Mouse (Mus musculus): ENCODE measurements at regions not wholly inside any gene's neighbourhood (a gene's known extent, or its start where the extent isn't known, plus 50 kb on each side); places are given as distances from the start of the nearest gene placed in this dataset.
A peak's percentile ranks its signal among the peaks of the same experiment; 100 is the strongest.

DNA sequence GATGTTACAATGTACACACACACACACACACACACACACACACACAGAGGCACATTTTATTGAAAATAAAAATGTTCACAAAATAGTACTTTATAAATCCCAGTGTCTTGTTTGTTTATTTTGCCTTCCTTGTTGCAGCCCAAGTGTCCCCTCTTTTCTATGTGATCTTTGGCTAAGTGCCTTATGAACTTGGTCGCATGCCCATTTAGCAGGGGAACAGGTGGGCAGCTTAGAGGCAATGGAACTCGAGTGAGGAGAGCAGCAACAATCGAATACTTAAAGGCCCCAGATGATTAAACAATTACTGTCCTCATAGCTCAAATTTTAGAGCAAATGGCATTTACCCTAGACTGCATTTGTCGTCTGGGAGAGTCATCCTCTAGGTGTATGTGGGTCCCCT lies 631.1 kb upstream of the Cdh5 start:
- Histone ChIP-seq H3K4me3 (ENCODE audit: low read depth, low read length) (no peak overlapping the region), H3K36me3 (ENCODE audit: control insufficient read depth, insufficient read depth) (no peaks in the 10 kb centered on the region), H3K27ac (ENCODE audit: low read depth, low read length) (no peak overlapping the region), H3K27me3 (replicated peaks; ENCODE audit: control insufficient read depth, insufficient read depth, low read length) (no peaks in the 10 kb centered on the region), H3K9ac (ENCODE audit: low read depth, low read length) (no peak overlapping the region), H3K4me1 (replicated peaks; ENCODE audit: control insufficient read depth, insufficient read depth, low read length) (no peaks in the 10 kb centered on the region), H3K4me2 (replicated peaks; ENCODE audit: low read depth) (no peak overlapping the region), H3K9me3 (ENCODE audit: control insufficient read depth) (no peaks in the 10 kb centered on the region)
- ATAC-seq, result no peak
- no peak for TF ChIP-seq CTCF (IDR thresholded peaks at IDR 0.05; ENCODE audit: low read depth)
- 58% methylated on average over 4 of the region's 4 CpGs for WGBS

DNA sequence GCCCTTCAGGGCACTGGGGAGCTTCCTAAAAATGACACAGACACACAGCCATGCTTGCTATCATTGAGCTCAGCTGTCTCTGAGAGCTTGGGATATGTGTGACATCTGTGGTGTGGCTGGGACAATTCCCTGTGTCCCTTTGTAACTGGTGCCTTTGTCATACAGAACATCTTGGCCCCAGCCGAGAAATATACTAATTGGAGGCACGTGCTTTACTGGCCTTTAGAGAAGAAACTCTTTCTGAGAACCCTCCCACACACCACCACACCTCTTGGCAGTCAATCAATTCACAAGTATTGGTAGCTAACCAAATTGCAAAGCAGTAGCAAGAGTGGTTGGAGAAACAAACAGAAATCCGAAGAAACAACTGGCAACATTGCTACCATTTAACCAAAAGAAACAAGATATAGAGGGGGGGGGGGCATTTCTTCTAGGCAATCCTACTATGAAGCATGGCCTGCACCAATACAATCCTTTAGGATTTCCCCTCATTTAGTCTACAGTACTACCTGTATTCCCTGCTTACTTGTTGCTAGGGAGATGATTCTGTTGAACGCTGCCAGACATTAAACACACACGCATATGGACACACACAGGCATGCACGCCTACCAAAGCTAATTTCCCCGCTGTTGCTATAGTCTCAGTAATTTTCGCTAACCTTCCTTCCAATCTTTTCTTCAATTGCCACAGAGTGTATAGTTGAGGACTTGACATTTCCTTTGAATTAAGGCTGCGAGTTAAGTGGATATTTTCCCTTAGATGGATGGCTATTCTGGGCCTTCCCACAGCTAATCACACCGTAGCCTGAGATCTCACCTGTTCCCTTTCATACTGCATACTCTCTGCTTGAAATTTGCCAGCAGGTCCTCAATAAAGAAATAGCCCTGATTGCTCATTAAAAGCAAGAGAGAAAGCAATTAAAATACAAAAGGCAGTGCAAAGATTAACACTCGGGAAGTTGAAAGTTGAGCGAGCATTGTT lies 625.3 kb upstream of the Cdh5 start:
- no peak for TF ChIP-seq CTCF (IDR thresholded peaks at IDR 0.05; ENCODE audit: low read depth)
- WGBS, result 85% methylated on average over 12 of the region's 12 CpGs

DNA sequence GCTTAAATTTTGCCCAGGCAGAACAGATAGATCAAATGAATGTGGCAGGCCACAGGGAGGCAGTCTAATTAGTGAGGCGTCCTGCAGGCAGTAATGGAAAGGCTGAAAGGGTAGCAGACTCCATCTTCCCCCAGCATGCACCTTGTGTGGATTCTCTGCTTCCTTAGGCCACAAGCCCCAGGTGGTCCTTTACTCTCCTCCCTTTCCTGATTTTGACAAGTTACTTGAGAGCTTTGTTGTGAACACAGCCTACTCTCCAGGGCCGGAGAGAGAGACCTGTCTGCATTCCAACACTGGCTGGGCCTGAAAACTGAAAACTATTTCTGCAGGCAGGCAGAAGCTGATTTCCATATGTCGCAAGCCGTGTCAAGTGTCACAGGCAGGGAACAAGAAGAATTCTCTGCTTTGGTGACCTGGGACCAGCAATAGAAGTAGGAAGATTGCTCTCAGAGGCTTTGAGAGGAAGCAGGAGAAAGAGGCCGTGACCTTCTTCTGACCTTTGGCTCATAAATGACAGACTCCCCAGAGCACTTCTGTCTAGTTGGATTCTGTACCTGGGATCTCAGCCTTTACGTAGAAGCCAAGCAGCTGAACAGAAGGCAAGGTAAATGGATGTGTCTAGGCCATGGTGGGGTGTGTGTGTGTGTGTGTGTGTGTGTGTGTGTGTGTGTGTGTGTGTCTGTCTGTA lies 619.2 kb upstream of the Cdh5 start:
- 52% methylated on average over 6 of the region's 6 CpGs for WGBS
- Histone ChIP-seq H3K9ac (ENCODE audit: low read depth, low read length) (no peak overlapping the region), H3K9me3 (ENCODE audit: control insufficient read depth) (no peaks in the 10 kb centered on the region), H3K36me3 (ENCODE audit: control insufficient read depth, insufficient read depth) (no peaks in the 10 kb centered on the region), H3K27ac (ENCODE audit: low read depth, low read length) (no peak overlapping the region), H3K27me3 (replicated peaks; ENCODE audit: control insufficient read depth, insufficient read depth, low read length) (no peaks in the 10 kb centered on the region), H3K4me3 (ENCODE audit: low read depth, low read length) (no peak overlapping the region), H3K4me2 (replicated peaks; ENCODE audit: low read depth) (no peak overlapping the region), H3K4me1 (replicated peaks; ENCODE audit: control insufficient read depth, insufficient read depth, low read length) (no peaks in the 10 kb centered on the region)
- 0 out of 2 replicates have a peak, but pooled peaks have one; percentile 17 for TF ChIP-seq CTCF (IDR thresholded peaks at IDR 0.05; ENCODE audit: low read depth)
- no peak for ATAC-seq

More for the DNA sequence above, 625.3 kb upstream of the Cdh5 start:
- Histone ChIP-seq H3K9ac (ENCODE audit: low read depth, low read length) (no peak overlapping the region), H3K9me3 (ENCODE audit: control insufficient read depth) (no peaks in the 10 kb centered on the region), H3K36me3 (ENCODE audit: control insufficient read depth, insufficient read depth) (no peaks in the 10 kb centered on the region), H3K4me3 (ENCODE audit: low read depth, low read length) (no peak overlapping the region), H3K27ac (ENCODE audit: low read depth, low read length) (no peak overlapping the region), H3K27me3 (replicated peaks; ENCODE audit: control insufficient read depth, insufficient read depth, low read length) (no peaks in the 10 kb centered on the region), H3K4me1 (replicated peaks; ENCODE audit: control insufficient read depth, insufficient read depth, low read length) (no peaks in the 10 kb centered on the region), H3K4me2 (replicated peaks; ENCODE audit: low read depth) (no peak overlapping the region)
- no peak for ATAC-seq

DNA sequence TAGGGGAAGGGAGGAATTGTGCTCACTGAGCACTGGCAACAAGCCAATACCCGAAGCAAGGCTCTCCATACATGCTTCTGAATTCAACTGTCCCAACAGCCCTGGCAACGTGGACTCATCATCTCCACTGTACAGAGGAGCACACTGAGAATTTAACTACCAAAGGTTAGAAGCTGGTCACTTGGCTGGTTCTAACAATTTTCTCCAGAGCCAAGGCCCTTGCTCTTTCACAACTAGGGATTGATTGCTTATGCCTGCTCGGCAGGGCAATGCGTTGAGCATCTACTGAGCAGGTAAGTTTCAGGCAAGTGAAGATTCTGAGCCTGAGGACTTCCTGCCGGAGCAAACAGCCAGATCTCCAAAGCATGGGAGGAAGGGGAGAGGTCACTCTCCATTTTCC lies 616.0 kb upstream of the Cdh5 start:
- Histone ChIP-seq H3K4me1 (replicated peaks; ENCODE audit: control insufficient read depth, insufficient read depth, low read length) (no peaks in the 10 kb centered on the region), H3K36me3 (ENCODE audit: control insufficient read depth, insufficient read depth) (no peaks in the 10 kb centered on the region), H3K4me2 (replicated peaks; ENCODE audit: low read depth) (no peak overlapping the region), H3K27ac (ENCODE audit: low read depth, low read length) (no peak overlapping the region), H3K27me3 (replicated peaks; ENCODE audit: control insufficient read depth, insufficient read depth, low read length) (no peaks in the 10 kb centered on the region), H3K4me3 (ENCODE audit: low read depth, low read length) (no peak overlapping the region), H3K9me3 (ENCODE audit: control insufficient read depth) (no peaks in the 10 kb centered on the region), H3K9ac (ENCODE audit: low read depth, low read length) (no peak overlapping the region)
- no peak for TF ChIP-seq CTCF (IDR thresholded peaks at IDR 0.05; ENCODE audit: low read depth)
- ATAC-seq, result no peak
- 79% methylated on average over 5 of the region's 5 CpGs for WGBS

DNA sequence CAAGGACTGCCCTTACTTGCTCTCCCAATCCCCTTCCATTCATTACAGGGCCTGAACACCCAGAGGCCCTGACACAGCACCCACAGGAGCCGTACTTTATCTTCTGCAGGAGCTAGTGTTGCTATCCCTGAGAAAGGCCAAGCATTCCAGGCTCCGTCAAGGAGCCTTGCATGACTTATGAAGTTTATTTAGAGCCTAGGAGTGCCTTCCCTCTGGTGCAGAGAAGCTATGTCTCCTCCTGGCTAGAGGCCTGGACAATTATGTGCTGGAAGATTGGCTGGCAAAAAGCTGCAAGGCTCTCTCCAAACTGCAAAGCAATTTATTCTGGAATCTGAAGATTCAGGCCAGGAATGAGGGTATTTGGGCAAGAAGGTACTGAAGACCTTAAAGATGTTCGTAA lies 612.0 kb upstream of the Cdh5 start:
- no peaks in the 10 kb centered on the region for H3K9me3 ChIP-seq (ENCODE audit: control insufficient read depth)
- no peak for TF ChIP-seq CTCF (IDR thresholded peaks at IDR 0.05; ENCODE audit: low read depth)
- no peak overlapping the region for H3K9ac ChIP-seq (ENCODE audit: low read depth, low read length)
- no peaks in the 10 kb centered on the region for H3K27me3 ChIP-seq (replicated peaks; ENCODE audit: control insufficient read depth, insufficient read depth, low read length)
- no peak for ATAC-seq
- no peak overlapping the region for H3K4me2 ChIP-seq (replicated peaks; ENCODE audit: low read depth)
- H3K27ac ChIP-seq (ENCODE audit: low read depth, low read length), result no peak overlapping the region
- WGBS, result 56% methylated on average over 3 of the region's 3 CpGs
- no peaks in the 10 kb centered on the region for H3K4me1 ChIP-seq (replicated peaks; ENCODE audit: control insufficient read depth, insufficient read depth, low read length)
- no peak overlapping the region for H3K4me3 ChIP-seq (ENCODE audit: low read depth, low read length)
- H3K36me3 ChIP-seq (ENCODE audit: control insufficient read depth, insufficient read depth), result no peaks in the 10 kb centered on the region

DNA sequence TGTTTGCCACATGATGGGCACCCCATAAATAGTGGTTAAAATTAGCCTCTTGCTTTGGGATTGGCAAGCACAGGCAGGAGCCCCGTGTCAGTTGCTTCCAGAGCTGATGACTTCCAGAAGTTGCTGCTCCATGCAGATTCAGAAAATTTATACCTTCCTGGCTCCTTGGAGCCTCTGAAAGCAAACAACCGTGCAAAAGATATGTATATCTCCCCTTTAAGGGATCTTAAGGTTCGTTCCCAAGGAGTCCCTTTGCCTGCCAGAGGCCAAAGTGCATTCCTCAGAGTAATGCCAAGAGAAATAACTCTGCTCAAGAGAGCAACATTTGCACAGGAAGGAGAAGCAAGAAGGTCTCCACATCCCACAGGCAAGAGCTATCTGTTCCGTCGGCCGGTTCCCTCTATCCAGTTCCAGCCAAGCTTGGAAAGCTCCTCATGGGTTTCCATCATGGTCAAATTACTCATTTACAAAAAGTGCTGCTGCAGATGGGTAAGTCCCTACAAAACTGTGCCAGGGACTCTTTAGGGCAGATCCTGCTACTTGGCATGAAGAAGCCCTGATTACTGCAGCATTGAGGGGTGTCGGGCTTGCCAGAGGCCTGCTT lies 608.4 kb upstream of the Cdh5 start:
- H3K27ac ChIP-seq (ENCODE audit: low read depth, low read length), result no peak overlapping the region
- H3K27me3 ChIP-seq (replicated peaks; ENCODE audit: control insufficient read depth, insufficient read depth, low read length), result no peaks in the 10 kb centered on the region
- no peaks in the 10 kb centered on the region for H3K36me3 ChIP-seq (ENCODE audit: control insufficient read depth, insufficient read depth)
- no peak overlapping the region for H3K9ac ChIP-seq (ENCODE audit: low read depth, low read length)
- no peaks in the 10 kb centered on the region for H3K4me1 ChIP-seq (replicated peaks; ENCODE audit: control insufficient read depth, insufficient read depth, low read length)
- WGBS, result 58% methylated on average over 7 of the region's 7 CpGs
- H3K4me2 ChIP-seq (replicated peaks; ENCODE audit: low read depth), result no peak overlapping the region
- no peak overlapping the region for H3K4me3 ChIP-seq (ENCODE audit: low read depth, low read length)
- no peak for TF ChIP-seq CTCF (IDR thresholded peaks at IDR 0.05; ENCODE audit: low read depth)
- no peaks in the 10 kb centered on the region for H3K9me3 ChIP-seq (ENCODE audit: control insufficient read depth)
- no peak for ATAC-seq

Data from intestine, postnatal 0 days (tissue).